Mouse (Mus musculus): Measurements from ENCODE around the gene Rnf115. TPM values are rescaled to one million over a fixed set of nuclear protein-coding genes. Genes with fewer than 3 reads are reported as not detected.

Rnf115 gene
- total RNA-seq, 2 experiments from 2014 or later = 56.0 to 62.3 TPM

- DNase-seq (ENCODE audit: extremely low spot score in 1 of 2, low spot score in 1 of 2) = no peak
Measured at GRCm38 (mm10) chr3:96769971-96770370, 42.5 kb downstream of the Rnf115 start.

- DNase-seq (ENCODE audit: extremely low spot score in 1 of 2, low spot score in 1 of 2) = no peak
Measured at GRCm38 (mm10) chr3:96772949-96773348, 45.5 kb downstream of the Rnf115 start.

DNA sequence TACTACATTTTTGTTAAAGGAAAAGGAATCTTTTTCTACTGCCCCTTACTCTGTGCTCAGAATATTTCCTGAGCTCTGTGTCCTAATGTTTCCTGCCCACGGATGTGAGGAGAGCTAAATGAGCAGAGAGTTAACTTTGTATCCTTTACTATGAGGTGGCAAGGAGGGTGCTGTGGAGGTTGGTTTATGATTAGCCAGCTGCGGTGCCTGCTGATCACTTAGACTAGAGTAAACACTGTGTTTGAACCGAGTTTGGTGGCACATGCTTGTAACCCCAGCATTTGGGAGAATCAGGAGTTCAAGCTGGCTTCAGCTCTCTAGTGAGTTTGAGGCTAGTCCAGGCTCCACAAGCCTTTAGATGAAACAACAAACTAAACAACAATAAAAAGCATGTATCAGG is 49.7 kb downstream of the Rnf115 start:
- no peak for DNase-seq (ENCODE audit: extremely low spot score in 1 of 2, low spot score in 1 of 2)

DNA sequence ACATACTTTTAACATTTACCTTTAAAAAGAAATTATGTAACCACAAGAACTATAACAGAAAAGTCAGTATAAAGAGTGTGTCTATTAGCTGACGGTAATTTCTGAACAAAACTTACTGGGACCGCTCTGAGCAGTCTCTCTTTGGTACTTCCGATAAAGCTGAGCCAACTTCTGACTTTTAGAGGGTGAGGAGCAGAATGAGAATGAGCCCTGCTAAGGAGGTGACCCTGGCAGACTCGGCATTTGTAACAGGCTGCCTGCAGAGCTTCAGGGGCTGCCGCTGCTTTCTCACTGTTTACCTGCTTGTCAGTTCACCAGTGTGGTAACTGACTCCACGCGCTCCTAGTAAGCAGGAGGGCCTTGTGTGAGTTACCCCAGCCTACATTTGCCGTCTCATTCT is 54.8 kb downstream of the Rnf115 start:
- DNase-seq (ENCODE audit: extremely low spot score in 1 of 2, low spot score in 1 of 2) = no peak

GRCm38 (mm10) chr3:96787784-96788183 is 60.3 kb downstream of the Rnf115 start:
- no peak for DNase-seq (ENCODE audit: extremely low spot score in 1 of 2, low spot score in 1 of 2)

- no peak for DNase-seq (ENCODE audit: extremely low spot score in 1 of 2, low spot score in 1 of 2)
Measured at GRCm38 (mm10) chr3:96788506-96788905, 61.0 kb downstream of the Rnf115 start.

DNA sequence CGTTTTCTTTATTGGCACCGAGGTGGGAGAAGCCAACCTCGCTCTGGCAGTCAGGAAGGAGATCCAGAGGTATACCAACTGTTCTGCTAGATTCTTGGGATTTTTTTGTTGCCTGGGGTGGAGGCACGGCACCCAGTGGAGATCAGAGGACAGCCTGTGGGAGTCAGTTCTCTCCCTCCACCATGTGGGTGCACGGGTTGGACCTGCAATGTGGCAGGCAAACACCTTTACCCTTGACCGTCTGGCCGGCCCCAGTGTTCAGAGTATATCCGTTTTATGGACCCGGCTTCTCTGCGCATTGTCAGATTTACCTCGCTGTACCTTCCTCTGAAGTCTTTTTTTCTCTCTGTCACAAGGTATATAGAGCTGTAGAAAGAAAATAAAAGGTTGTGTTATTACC is 72.8 kb downstream of the Rnf115 start:
- DNase-seq (ENCODE audit: extremely low spot score in 1 of 2, low spot score in 1 of 2) = no peak

DNA sequence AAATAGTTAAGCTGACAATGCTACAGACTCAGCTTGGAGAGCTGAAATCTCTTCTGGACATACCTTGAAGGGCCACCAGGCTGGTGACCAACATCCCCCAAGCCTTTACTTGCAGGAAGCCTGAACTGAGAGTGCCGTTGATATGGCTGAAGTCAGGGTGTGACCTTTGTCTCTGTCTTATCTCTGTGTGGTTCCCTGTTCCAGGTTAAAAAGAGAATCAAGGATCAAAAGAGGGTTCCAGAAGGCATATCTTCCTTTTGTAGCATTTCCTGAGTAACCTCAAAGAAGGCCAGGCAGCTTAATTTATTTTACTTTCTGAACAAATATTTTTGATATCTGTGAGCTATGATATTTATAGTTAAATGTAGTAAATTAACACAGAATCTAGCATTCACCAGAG is 74.8 kb downstream of the Rnf115 start:
- no peak for DNase-seq (ENCODE audit: extremely low spot score in 1 of 2, low spot score in 1 of 2)

DNA sequence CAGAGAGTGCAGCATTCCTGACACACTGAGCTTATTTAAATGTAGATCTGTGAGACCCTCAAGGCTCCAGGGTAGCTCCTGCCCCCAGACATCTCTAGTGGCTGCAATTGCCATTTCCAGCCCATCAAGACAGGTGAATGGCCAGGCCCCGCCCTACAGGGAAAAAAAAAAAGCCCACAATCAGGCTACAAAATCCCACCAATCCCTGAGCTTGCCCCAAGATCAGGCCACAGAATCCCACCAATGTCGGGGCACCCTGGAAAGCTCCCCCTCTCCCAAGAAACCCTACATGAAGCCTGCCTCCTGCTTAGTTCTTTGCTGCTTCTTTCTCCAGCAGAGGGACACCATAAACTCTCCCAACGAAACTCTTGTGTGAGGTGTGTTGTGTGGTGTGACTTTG is 80.7 kb downstream of the Rnf115 start:
- no peak for DNase-seq (ENCODE audit: extremely low spot score in 1 of 2, low spot score in 1 of 2)

DNA sequence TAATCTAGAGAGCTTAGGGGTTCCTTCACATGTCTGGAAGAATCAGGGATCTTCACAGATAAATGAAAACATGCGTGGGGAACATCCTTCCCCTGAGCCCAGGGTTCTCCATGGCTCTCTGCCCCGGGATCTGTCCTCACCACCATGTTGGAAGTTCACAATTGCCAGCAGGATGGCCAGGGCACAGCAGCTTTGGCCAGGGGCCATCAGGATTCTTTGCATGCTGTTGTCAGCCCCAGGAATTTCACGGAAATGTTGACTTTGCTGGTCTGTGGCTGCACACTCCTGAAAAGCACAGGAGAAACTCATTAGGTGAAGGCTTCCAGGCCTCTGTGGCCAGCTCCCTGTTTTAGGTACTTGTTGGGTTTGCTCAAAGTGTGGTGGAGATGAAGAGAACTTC is 81.2 kb downstream of the Rnf115 start:
- DNase-seq (ENCODE audit: extremely low spot score in 1 of 2, low spot score in 1 of 2) = no peak

DNA sequence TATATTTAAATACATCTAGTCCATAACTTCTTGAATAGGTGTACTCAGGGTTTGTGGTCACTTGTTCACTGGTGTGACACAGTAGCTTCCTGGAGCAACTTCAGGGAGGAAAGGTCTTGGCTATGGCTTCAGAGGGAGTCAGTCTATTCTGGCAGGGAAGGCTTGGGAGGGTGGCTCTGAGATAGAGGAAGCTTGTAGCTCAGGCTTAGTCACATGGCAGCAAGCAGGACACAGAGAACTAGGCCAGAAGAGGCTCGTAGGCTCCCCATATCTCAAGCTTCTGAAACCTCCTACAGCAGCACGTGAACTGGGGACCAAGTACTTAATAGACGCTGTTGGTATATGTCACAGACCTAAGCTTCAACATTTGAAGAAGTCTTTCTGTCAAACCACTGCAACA is 83.8 kb downstream of the Rnf115 start:
- DNase-seq (ENCODE audit: extremely low spot score in 1 of 2, low spot score in 1 of 2) = no peak

GRCm38 (mm10) chr3:96812395-96813091 is 85.1 kb downstream of the Rnf115 start:
- DNase-seq (ENCODE audit: extremely low spot score in 1 of 2, low spot score in 1 of 2) = peak; percentile 68 to 92

- no peak for DNase-seq (ENCODE audit: extremely low spot score in 1 of 2, low spot score in 1 of 2)
Measured at GRCm38 (mm10) chr3:96813106-96813505, 85.6 kb downstream of the Rnf115 start.

DNA sequence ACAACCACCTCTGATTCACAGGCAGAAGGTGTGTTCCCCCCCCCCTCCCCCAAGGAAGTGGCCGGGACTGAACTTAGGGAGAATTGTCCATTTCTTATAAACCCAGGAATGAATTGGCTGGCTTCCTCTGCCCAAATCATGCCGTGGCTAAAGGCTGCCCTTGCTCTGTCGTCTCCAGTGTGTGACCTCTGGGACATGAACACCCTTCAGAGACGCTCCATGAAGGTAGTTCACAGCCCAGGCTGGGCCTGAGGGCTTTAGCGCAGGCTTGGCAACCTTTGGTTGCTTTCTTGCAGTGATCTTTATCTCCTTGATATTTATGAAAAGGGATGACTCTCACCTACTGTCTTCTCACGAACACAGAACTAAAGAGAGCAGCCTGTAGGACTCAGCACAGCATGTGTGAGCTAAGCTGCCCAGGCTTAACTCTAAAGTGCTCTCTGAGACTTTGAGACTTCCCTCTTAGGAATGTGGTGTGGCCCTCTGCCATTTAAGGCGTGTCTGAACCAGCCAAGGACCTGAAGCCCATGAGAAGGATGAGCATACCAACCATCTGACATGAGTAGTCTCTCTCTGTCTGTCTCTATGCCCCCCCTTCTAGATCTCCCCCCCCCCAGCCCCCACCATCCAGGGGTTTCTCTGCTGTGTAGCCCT is 86.3 kb downstream of the Rnf115 start:
- DNase-seq (ENCODE audit: extremely low spot score in 1 of 2, low spot score in 1 of 2) = no peak

DNA sequence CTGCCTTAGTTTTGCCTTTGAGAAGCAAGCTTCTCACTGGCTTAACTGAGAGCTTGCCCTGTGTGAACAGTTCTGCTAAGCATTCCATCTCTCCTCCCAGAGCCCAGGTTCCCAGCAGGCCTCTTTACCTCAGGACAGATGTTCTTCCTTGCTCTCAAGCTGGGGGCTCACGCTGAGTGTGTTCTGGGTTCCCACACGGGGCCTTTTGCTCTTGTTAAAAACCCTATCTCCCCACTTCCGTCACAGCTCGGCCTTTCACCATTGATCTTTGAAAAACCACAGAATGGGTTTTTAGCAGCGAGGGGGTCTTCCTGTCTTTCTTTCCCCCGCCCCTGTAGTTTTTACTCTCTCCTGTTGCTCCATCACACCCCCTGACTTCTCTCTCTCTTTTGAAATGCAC is 86.9 kb downstream of the Rnf115 start:
- DNase-seq (ENCODE audit: extremely low spot score in 1 of 2, low spot score in 1 of 2) = no peak

GRCm38 (mm10) chr3:96820116-96820915 is 92.9 kb downstream of the Rnf115 start:
- no peak for DNase-seq (ENCODE audit: extremely low spot score in 1 of 2, low spot score in 1 of 2)

- no peak for DNase-seq (ENCODE audit: extremely low spot score in 1 of 2, low spot score in 1 of 2)
Measured at GRCm38 (mm10) chr3:96821581-96821980, 94.1 kb downstream of the Rnf115 start.

DNA sequence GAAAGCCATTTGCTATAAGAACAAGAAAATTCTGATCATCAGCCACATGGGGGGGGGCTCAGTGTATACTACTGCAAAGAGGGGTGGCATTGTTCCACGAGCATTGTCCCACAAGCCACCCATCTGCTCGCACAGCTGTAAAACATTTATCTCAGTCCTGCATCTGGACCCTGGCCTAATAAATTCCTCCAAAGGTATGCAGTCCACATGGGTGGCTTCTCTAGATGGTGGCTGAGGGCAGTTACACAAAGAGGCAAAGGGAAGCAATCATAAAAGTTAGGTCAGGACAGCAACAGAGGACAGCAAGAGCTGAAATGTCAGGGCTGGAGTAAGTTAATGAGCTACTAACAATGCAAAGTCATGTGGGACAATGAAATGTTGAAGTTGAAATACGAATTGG is 96.2 kb downstream of the Rnf115 start:
- DNase-seq (ENCODE audit: extremely low spot score in 1 of 2, low spot score in 1 of 2) = no peak

GRCm38 (mm10) chr3:96824614-96825013 is 97.2 kb downstream of the Rnf115 start:
- no peak for DNase-seq (ENCODE audit: extremely low spot score in 1 of 2, low spot score in 1 of 2)

DNA sequence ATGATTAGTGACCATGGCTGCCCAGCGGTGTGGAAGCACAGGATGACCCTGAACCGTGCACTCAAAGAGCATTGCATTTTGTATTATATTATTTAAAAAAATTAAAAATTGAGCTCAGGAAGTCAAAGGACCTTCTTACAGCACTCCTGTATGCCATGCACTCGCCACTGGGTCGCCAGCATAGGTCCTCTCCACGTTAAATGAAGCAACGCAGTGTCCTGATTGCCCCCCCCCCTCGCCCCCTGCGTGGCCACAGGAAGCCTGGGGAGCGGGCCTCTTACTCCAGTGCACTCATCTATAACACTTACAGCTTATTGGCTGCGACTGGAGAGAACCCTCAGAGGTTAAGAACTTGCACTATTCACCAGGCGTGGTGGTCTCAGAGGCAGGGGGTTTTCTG is 97.8 kb downstream of the Rnf115 start:
- DNase-seq (ENCODE audit: extremely low spot score in 1 of 2, low spot score in 1 of 2) = no peak

DNA sequence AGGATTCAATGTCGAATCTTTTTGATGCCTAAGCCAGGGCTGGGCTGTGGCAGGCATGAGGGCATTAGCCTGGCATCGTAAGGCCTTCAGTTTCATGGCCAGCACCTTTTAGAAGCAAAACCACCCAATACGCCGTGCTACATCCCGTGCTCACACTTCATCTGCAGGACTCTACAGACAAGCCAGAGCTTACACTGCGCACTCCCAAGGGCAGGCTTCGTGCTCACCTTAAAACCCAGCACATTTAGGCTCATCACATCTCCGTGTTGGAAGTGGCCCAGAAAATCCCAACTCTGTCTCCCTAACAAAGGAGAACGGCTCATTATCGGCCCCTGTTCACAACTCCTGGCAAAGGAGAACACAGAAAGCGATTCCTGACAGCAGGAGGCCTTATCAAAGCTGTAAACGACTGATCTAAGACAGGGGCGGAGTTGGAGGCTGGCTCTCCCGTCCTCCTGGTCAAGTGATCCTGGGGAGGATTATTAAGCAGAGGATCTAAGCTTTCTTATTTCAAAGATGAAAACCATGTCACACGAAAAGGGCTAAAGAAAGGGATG is 100.9 kb downstream of the Rnf115 start:
- no peak for DNase-seq (ENCODE audit: extremely low spot score in 1 of 2, low spot score in 1 of 2)

Data from layer of hippocampus, postnatal 25 days (tissue).